Mouse (Mus musculus) cerebellum, adult 9-11 months (tissue): ENCODE data around the gene Mageb4.
"Not testable (repeated sequence)": the region's sequence is repeated elsewhere in the genome, so short reads cannot be mapped to it uniquely, and the experiment has no call there.

Experiments
- DNase-seq: peaks from one replicate; pipeline ENCODE4 v3.0.0; 2022

Mageb4 gene

DNA sequence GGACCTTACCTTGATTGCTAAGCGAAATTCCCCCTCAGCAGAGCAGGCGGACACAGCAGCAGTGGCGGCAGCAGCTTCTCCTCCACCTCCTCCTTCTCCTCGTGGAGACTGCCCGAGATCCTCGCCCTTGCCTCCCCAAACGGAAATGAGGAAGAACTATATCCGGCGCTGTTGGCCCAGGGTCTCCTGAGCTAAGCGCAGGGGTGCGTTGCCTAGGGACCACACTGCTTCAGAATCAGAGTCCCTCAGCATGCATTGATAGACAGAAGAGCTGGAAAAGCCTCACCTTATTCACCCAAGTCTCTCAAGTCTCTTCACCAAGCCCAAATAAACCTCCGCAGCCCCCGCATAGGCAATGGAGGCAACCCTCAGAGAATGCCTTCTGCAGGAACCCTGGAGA, at the start of gene Mageb4:
Mageb4 (minus strand) TSS at position 101 of the 400 bp plus-strand sequence.
- not testable (repeated sequence) for DNase-seq

DNA sequence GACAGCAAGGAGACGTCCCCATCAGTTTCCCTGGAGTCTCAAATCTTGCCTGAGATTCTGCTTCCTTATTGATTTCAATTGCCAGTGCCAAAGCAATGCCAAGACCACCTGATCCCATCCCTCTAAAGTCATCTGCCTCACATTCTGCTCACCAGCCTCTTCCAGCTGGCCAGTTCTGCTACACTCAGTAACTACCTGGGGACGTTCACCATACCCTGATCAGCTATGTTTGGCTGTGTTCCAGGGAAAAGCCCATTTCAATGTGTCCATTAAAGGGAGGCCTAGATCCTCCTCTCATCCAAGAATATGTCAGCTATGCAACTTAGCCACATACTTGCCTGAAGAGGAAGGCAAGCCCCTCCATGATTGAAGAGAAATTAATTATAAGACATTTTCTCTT, 20.3 kb downstream of the Mageb4 start:
- not testable (repeated sequence) for DNase-seq

DNA sequence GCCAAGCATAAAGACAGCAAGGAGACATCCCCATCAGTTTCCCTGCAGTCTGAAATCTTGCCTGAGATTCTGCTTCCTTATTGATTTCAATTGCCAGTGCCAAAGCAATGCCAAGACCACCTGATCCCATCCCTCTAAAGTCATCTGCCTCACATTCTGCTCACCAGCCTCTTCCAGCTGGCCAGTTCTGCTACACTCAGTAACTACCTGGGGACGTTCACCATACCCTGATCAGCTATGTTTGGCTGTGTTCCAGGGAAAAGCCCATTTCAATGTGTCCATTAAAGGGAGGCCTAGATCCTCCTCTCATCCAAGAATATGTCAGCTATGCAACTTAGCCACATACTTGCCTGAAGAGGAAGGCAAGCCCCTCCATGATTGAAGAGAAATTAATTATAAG, 58.9 kb downstream of the Mageb4 start:
- DNase-seq, result not testable (repeated sequence)

DNA sequence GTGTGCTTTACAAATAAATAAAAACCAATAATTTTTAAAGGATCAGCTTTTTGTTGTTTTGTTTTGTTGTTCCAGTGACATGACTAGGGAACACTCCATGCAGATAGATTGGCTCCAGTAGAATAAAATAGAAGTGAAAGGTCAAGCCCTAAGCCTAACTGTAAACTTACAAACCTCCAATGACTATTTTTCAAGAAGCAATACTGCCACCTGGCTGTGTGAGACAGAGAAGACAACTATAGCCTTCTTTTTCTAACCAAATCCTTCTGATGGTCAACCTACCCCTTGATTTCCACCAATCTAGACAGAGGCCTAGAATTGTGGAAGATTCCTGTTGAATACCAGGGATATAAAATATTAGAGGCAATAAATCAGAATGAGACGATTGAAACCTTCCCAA, 67.6 kb downstream of the Mageb4 start:
- DNase-seq, result no peak
